Mouse (Mus musculus) thymus, postnatal 4 days (tissue): ENCODE results near the gene Nsmf.

Experiments
- DNase-seq: peaks from one replicate; pipeline ENCODE4 v3.0.0; 2021

Nsmf gene

GRCm38 (mm10) chr2:25054221-25055067 is at the start of gene Nsmf:
TSS of gene Nsmf (plus strand) at chr2:25054355.
- peak; percentile 84 for DNase-seq

DNA sequence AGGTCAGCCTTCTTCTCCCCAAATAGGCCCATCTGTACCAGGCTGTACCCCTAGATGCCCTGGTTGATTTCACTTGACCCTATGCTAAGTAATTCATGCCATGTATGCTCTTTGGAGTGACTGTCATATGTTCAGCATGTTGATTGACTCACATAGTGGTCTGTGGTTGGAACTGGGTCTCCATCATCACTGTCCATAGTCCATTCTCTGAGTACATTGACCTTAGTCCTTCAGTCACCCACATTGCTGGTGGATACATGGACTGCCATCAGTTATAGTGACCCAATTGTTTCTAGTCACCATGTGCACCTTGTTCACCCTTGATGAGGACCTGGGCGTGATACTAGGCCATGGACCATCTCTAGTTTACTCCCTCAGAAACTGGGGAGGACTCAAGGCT is 47.4 kb upstream of the Nsmf start:
- DNase-seq, result no peak

GRCm38 (mm10) chr2:25008250-25008649 is 45.9 kb upstream of the Nsmf start:
- peak; percentile 55 for DNase-seq

- no peak for DNase-seq
Measured at GRCm38 (mm10) chr2:25022678-25023077, 31.5 kb upstream of the Nsmf start.

- DNase-seq, result no peak
Measured at GRCm38 (mm10) chr2:25025109-25025508, 29.0 kb upstream of the Nsmf start.

- no peak for DNase-seq
Measured at GRCm38 (mm10) chr2:25034994-25035393, 19.2 kb upstream of the Nsmf start.

DNA sequence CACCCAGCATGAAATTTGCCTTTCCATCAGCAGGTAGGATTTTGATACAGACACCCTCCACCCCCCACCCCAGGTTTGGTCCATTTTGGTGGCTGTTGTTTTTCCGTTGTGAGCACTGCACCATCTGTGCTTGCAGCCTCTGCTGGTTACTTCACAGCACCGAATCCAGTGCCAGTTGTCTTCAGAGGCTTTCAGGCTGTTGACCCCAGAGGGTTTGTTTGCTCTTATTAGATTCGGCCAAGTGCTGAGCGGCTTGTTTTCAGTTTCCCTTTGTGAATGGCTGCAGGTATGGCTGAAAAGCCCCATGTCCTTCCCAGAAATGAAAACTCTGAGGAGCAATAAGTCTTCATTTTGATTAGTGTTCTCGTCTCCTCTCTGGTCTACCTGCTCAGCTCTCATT is 14.1 kb upstream of the Nsmf start:
- no peak for DNase-seq

- no peak for DNase-seq
Measured at GRCm38 (mm10) chr2:25050921-25051320, 3.2 kb upstream of the Nsmf start.

- no peak for DNase-seq
Measured at GRCm38 (mm10) chr2:25051450-25051849, 2.7 kb upstream of the Nsmf start.

GRCm38 (mm10) chr2:25053101-25053500 is 1.1 kb upstream of the Nsmf start:
- no peak for DNase-seq

DNA sequence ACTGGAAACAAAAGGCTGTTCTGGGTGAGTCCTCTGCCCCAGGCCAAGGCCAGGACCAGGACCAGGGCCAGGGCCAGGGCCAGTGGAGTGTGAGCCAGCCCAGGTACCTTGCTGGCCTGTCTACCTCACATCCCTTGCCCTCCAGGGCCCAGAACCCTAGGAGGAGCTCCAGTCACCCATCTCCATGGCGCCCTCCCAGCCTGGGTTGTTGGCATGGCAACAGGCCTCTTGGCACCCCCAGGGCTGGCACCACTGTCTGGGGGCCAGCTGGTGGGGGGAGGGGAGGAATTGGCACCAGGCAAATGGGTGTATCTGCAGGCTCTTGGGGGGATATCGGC is 882 bp downstream of the Nsmf start:
- DNase-seq, result peak; percentile 44

DNA sequence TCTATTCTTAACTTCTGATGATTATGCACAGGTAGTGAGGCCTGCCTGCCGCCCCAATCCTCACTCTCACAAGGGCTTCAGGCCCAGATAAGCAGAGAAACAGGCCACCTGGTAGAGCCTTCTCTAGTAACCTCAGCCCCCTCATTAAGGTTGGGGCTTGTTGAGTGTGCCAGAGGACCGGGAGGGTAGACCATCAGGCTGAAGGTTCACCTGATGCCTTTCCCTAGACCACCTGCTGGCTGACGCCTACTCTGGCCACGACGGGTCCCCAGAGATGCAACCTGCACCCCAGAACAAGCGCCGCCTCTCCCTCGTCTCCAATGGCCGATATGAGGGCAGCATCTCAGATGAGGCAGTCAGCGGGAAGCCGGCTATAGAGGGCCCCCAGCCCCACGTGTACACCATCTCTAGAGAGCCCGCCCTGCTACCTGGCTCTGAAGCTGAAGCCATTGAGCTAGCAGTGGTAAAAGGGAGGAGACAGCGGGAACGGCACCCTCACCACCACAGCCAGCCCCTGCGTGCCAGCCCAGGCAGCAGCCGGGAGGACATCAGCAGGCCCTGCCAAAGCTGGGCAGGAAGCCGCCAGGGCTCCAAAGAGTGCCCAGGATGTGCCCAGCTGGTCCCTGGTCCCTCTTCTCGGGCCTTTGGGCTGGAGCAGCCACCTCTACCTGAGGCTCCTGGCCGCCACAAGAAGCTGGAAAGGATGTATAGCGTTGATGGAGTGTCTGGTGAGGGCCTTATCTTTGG is 1.4 kb downstream of the Nsmf start:
- DNase-seq, result no peak

DNA sequence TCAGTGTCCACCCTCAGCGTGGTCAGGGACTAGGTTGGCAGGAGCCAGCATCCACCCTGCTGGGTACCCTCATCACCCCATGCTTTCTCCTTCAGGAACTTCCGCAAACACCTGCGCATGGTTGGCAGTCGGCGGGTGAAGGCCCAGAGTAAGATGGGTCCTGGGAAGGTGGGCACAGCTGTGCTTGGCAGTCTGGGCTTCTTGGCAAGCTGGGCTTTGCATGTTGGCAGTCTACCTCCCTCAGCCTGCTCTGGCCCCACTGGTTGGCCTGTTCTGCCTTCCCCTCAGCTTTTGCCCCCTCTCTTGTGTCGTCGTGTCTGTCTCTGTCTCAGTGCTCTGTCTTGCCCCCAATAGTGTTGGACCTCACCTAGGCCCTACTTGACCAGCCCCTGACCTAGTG is 4.8 kb downstream of the Nsmf start:
- no peak for DNase-seq

DNA sequence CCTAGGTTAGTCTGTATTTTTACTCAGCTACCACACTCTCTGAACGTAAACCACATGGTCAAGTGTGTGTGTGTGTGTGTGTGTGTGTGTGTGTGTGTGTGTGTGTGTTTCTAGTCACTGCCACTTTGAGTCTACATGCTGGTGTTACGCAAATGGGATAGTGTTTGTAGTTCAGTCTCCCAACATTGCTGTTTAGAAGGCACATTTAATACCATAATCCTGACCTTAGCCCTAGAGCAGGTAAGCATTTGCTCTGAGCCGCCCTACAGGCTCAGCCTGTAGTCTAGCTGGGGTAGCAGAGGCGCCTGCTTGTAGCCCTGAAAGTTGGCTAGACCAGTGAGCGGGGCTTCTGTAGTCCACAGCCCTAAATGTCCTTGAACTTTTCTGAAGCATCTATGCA is 9.4 kb downstream of the Nsmf start:
- no peak for DNase-seq

- no peak for DNase-seq
Measured at GRCm38 (mm10) chr2:25064285-25064684, 10.1 kb downstream of the Nsmf start.

DNA sequence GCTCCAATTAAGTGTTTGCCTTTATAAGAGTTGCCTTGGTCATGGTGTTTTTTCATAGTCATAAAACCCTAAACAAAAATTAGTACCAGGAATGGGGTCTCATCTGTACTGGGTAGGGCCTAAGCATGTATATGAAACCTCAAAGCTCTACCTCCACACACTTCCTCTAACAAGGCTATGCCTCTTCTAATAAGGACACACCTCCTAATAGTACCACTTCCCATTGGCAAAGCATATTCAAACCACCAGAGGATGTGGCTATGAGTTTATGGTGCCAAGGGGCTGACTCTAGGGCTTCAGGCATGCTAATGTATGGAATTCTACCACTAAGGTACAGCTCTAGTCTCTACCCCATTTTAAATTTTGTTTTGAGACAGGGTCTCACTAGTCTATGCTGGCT is 11.4 kb downstream of the Nsmf start:
- DNase-seq, result no peak

DNA sequence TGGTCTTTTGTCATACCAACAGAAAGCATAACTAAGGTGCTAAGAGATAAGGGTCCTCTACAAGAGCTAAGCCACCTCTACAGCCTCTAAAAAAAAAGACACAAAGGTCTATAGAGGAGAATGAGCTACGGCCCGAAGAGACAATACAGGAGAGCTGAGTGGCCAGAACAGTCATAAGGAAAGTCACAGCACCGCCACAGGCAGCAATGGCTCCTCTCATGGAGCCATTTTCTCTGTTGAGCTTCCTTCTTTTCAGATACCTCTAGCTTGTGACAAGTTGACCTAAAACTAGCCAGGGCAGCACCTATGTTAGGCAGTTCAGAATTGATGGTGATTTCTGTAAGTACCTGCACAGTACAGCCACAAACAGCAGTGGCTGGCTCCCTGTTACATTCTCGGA is 12.4 kb downstream of the Nsmf start:
- DNase-seq, result no peak

DNA sequence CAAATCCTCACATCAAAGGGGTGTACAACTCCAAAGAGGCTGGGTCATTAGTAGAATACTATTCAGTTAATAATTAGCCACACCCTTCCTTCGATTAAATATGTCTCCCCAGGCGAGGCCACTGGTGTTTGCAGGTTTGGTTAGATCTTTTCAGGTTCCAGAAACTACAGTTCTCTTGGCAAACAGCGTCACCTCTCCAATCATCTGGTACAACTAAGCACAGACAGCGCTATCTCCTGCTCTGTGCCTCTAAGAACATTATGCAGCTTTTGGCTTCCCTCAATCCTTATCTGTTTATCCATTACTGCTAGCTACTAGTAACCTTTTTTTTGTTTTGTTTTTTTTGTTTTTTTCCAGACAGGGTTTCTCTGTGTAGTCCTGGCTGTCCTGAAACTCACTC is 15.4 kb downstream of the Nsmf start:
- no peak for DNase-seq

DNA sequence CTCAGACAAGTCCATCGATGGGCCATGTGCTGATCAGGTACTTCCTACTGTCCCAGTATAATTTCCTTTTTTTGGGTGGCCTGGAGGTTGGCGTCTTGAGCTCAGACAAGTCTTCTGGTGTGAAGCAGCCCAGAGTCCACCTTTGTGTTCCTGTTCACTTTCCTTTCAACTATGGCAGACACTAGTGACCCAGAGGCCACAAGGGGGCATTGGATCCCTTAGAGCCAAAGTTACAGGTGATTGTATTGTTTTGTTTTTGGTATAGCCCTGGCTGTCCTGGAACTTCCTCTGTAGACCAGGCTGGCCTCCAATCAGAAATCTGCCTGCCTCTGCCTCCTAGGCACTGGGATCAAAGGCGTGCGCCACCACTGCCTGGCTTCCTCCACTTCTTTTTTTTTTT is 18.2 kb downstream of the Nsmf start:
- no peak for DNase-seq

- no peak for DNase-seq
Measured at GRCm38 (mm10) chr2:25075506-25075905, 21.4 kb downstream of the Nsmf start.

DNA sequence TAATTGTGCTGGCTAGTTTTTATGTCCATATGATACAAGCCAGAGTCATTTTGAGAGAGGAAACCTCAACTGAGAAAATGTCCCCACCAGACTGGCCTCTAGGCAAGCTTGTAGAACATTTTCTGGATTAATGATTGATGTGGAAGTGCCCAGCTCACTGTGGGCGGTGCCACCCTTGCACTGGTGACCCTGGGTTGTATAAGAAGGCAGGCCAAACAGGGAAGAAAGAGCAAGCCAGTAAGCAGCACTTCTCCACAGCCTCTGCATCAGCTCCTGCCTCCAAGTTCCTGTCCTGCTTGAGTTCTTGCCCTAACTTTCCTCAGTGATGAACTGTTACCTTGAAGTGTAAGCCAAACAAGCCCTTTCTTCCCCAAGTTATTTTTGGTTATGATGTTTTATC is 24.8 kb downstream of the Nsmf start:
- DNase-seq, result no peak

DNA sequence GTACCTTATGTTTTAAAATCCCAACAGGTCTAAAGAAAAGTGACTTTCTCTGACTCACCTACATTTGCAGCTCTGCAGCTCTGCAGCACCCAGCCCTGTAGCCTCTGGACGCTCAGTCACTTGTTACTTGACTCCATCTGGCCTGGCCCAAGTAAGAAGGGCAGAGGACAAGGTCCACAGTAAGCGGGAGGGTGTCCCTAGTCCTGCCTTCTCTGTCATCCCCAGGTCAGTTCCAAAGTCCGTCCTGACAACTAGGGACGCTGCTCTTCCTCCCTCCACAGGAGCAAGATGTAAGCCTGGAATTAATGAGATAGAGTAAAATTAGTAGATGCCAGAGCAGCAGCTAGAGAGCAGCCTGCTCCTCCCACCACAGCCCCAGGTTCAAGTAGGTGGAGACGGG is 25.9 kb downstream of the Nsmf start, which contains the start of gene Entpd8:
TSS of gene Entpd8 (plus strand) at position 229 of the 400 bp plus-strand sequence.
- DNase-seq, result no peak

- DNase-seq, result no peak
Measured at GRCm38 (mm10) chr2:25083697-25084096, 29.5 kb downstream of the Nsmf start.

DNA sequence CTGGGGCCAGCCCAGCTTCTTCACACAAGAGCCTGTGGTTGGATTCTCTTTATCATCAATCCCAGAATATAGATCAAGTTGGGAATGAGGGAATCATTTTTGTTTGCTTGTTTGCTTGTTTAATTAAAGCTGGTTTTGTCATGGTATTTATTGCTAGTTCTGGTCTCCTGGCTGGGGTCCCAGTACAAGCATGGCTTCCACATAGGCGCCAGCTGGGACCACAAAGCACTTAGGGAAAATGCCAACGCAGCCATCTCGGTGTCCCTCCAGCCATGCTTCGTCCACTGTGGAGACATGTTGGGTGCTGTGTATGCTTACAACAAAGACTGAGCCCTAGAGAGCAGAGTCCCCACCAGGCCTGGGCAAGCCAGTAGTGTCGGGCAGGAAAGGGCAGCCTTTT is 31.4 kb downstream of the Nsmf start:
- DNase-seq, result no peak
